Mouse (Mus musculus) left cerebral cortex, postnatal 10 days (tissue): ENCODE measurements around the gene Slc2a13. TPM values are rescaled to one million over a fixed set of nuclear protein-coding genes. Genes with fewer than 3 reads are reported as not detected.

ENCODE experiments used
- DNase-seq, 2 experiments: peaks; one replicate each; pipeline ENCODE4 v3.0.0; 2021 to 2022; ENCODE audit warnings: low spot score in 2 of 2, mixed read lengths in 1 of 2; ENCODE audit errors: extremely low spot score in 1 of 2
- intact Hi-C: fragments of 180-260 bp; cut with DNase I; formaldehyde crosslinking; loops from one replicate; pipeline ENCODE4 v1.15.1; 2025
- total RNA-seq, 2 experiments: library from RNA; stranded (reverse); gene quantifications; 2 replicates each; pipeline ENCODE4 v1.2.3; 2021

Slc2a13 gene
- total RNA-seq, 2 experiments from 2014 or later = 51.4 to 55.8 TPM

GRCm38 (mm10) chr15:91526166-91526565 lies 46.9 kb downstream of the Slc2a13 start:
- no peak for DNase-seq
- intact Hi-C loops = no loop called here

- intact Hi-C loops = no loop called here
- no peak for DNase-seq
These were observed 48.6 kb downstream of the Slc2a13 start for GRCm38 (mm10) chr15:91524451-91524850.

- intact Hi-C loops = no loop called here
- DNase-seq = no peak
These were observed 69.8 kb downstream of the Slc2a13 start for GRCm38 (mm10) chr15:91503291-91503690.

GRCm38 (mm10) chr15:91502661-91503060 lies 70.4 kb downstream of the Slc2a13 start:
- peak in 1 of 2 experiments; percentile 11 for DNase-seq
- intact Hi-C loops = no loop called here

- no peak for DNase-seq
- intact Hi-C loops = no loop called here
These were observed 70.8 kb downstream of the Slc2a13 start for GRCm38 (mm10) chr15:91502235-91502634.

- no peak for DNase-seq
- intact Hi-C loops = no loop called here
These were observed 78.0 kb downstream of the Slc2a13 start for GRCm38 (mm10) chr15:91495014-91495413.

GRCm38 (mm10) chr15:91479924-91480615 lies 93.0 kb downstream of the Slc2a13 start:
- no peak for DNase-seq
- intact Hi-C loops = loop anchor here (5.0 kb wide), 1 partner anchor 92 kb away; the partner anchor contains the start of gene Slc2a13

- intact Hi-C loops = loop anchor here (5.0 kb wide), 1 partner anchor 95 kb away; the partner anchor contains the start of gene Slc2a13
- peak; percentile 14 to 37 for DNase-seq
These were observed 95.3 kb downstream of the Slc2a13 start for GRCm38 (mm10) chr15:91477766-91478165.

GRCm38 (mm10) chr15:91473690-91474409 lies 99.2 kb downstream of the Slc2a13 start:
- intact Hi-C loops = no loop called here
- DNase-seq = no peak

GRCm38 (mm10) chr15:91465331-91465730 lies 107.7 kb downstream of the Slc2a13 start:
- intact Hi-C loops = no loop called here
- DNase-seq = no peak

- intact Hi-C loops = no loop called here
- DNase-seq = no peak
These were observed 109.1 kb downstream of the Slc2a13 start for GRCm38 (mm10) chr15:91463857-91464435.

- intact Hi-C loops = no loop called here
- DNase-seq = peak in 1 of 2 experiments; percentile 48
These were observed 109.9 kb downstream of the Slc2a13 start for GRCm38 (mm10) chr15:91463026-91463661.

GRCm38 (mm10) chr15:91461940-91462339 lies 111.1 kb downstream of the Slc2a13 start:
- intact Hi-C loops = no loop called here

GRCm38 (mm10) chr15:91457202-91457601 lies 115.9 kb downstream of the Slc2a13 start:
- intact Hi-C loops = no loop called here
- DNase-seq = no peak

More at GRCm38 (mm10) chr15:91461940-91462339, 111.1 kb downstream of the Slc2a13 start:
- DNase-seq = no peak

- DNase-seq = peak; percentile 27 to 30
These were observed 127.7 kb downstream of the Slc2a13 start for GRCm38 (mm10) chr15:91445399-91445798.

GRCm38 (mm10) chr15:91443449-91443848 lies 129.6 kb downstream of the Slc2a13 start:
- intact Hi-C loops = no loop called here

More at GRCm38 (mm10) chr15:91445399-91445798, 127.7 kb downstream of the Slc2a13 start:
- intact Hi-C loops = no loop called here

GRCm38 (mm10) chr15:91439883-91440282 lies 133.2 kb downstream of the Slc2a13 start:
- no peak for DNase-seq
- intact Hi-C loops = no loop called here

More at GRCm38 (mm10) chr15:91443449-91443848, 129.6 kb downstream of the Slc2a13 start:
- DNase-seq = no peak

- intact Hi-C loops = no loop called here
- peak in 1 of 2 experiments; percentile 36 for DNase-seq
These were observed 147.6 kb downstream of the Slc2a13 start for GRCm38 (mm10) chr15:91425426-91425825.

GRCm38 (mm10) chr15:91406979-91407378 lies 166.1 kb downstream of the Slc2a13 start:
- intact Hi-C loops = no loop called here
- DNase-seq = no peak
